Mouse (Mus musculus) intestine, embryonic 16.5 days (tissue): ENCODE data around the gene Creg1. TPM values are rescaled to one million over a fixed set of nuclear protein-coding genes. Genes with fewer than 3 reads are reported as not detected.

ENCODE experiments used
- ATAC-seq: fragments of 200-750 bp; cut with Nextera tagmentation; 2 replicates; pipeline ENCODE4 v1.8.0; 2017; ENCODE audit warnings: moderate TSS enrichment, moderate library complexity
- H3K27ac ChIP-seq: fragments of 300-500 bp; sonication (generic); 2 replicates; pipeline ENCODE4 v1.5.1; 2014; ENCODE audit warnings: mild to moderate bottlenecking, low read length
- H3K27me3 ChIP-seq: fragments of 300-500 bp; sonication (generic); replicated peaks from 2 replicates; pipeline ENCODE4 v1.6.1; 2014; ENCODE audit warnings: low read length, control low read depth, mixed read lengths; ENCODE audit not compliant: control insufficient read depth, insufficient read depth
- H3K36me3 ChIP-seq: fragments of 300-500 bp; sonication (generic); 2 replicates; pipeline ENCODE4 v1.6.1; 2014; ENCODE audit warnings: low read length, control low read depth; ENCODE audit not compliant: control insufficient read depth, insufficient read depth
- H3K4me1 ChIP-seq: fragments of 300-500 bp; sonication (generic); 2 replicates; pipeline ENCODE4 v1.6.1; 2014; ENCODE audit warnings: low read length, control low read depth, mixed read lengths; ENCODE audit not compliant: control insufficient read depth, insufficient read depth
- H3K4me2 ChIP-seq: fragments of 300-500 bp; sonication (generic); 2 replicates; pipeline ENCODE4 v1.6.1; 2014; ENCODE audit warnings: low read depth, low read length, control low read depth
- H3K4me3 ChIP-seq: fragments of 300-500 bp; sonication (generic); 2 replicates; pipeline ENCODE4 v1.5.1; 2014; ENCODE audit warnings: mild to moderate bottlenecking, low read length
- H3K9ac ChIP-seq: fragments of 300-500 bp; sonication (generic); 2 replicates; pipeline ENCODE4 v1.6.1; 2014; ENCODE audit warnings: low read depth, low read length
- H3K9me3 ChIP-seq: fragments of 300-500 bp; sonication (generic); 2 replicates; pipeline ENCODE4 v1.6.1; 2016; ENCODE audit warnings: low read length, control low read depth; ENCODE audit not compliant: control insufficient read depth
- WGBS: fragments of 180-500 bp; shearing (Covaris S2); extraction: QIAGEN DNeasy Blood & Tissue Kit; methylation state at CpG from one replicate; pipeline ENCODE4 v1.1.7; 2014; 5-methylcytosine and 5-hydroxymethylcytosine counted together
- polyA plus RNA-seq: library from polyadenylated mRNA; unstranded; fragments of >200 nt; fragmentation: Nextera tagmentation; extraction: Ambion mirVana; gene quantifications from 2 replicates; pipeline ENCODE4 v1.2.1, GENCODE M21; 2015

Creg1 gene
- polyA plus RNA-seq, 1 experiment from 2014 or later, result 122 TPM

DNA sequence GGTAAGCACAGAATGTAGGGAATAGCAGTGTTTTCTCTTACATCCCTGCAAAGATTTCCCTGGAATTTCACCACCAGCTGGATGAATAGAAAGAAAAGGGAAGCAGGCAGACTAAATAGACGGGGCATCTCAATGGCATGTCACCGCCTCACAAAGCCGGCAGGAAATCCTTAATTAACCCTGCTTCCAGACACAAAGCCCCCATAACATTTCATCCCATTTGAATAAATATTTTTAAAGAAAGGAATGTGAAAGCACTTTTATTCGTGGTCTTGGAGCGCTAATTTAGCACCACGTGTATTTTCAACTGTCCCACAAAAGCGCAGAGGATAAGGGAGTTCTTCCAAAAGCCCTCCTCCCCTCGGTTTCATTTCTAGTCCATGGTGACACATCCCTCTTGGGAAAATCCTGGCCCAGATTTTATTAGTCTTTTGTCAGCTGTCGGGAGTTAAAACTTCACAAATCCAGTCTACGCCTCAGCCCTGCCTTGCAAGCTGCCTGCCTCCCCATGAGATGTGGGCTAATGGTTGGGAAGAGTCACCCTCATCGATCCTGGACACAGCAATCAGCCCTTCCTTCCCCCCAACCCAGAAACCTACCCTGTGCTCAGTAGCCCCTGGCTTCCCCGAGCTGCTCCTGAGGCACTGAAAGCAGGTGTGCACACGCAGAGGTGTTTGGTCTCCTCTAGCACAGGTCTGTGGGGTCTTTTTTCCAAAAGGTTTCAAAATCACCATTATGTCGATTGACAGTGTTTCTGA lies 51.2 kb downstream of the Creg1 start:
- Histone ChIP-seq H3K27me3 (no peaks in the 10 kb centered on the region; the same call in 1 of the 2 replicates), H3K4me3 (no peak overlapping the region), H3K36me3 (no peaks in the 10 kb centered on the region), H3K9me3 (no peaks in the 10 kb centered on the region), H3K9ac (0 out of 2 replicates have a peak overlapping the region, but pooled peaks have one; percentile 3), H3K27ac (no peak overlapping the region), H3K4me1 (peaks cover 3% of the 10 kb centered on the region; the same call in 1 of the 2 replicates), H3K4me2 (peak overlapping the region; percentile 21; the same call in 1 of the 2 replicates)
- WGBS, result 41% methylated on average over 14 of the region's 14 CpGs
- no peak for ATAC-seq

GRCm38 (mm10) chr1:165816391-165816790 lies 52.8 kb downstream of the Creg1 start:
- Histone ChIP-seq H3K4me2 (no peak overlapping the region), H3K4me3 (no peak overlapping the region), H3K4me1 (peaks cover 3% of the 10 kb centered on the region; the same call in 1 of the 2 replicates), H3K9me3 (no peaks in the 10 kb centered on the region), H3K36me3 (no peaks in the 10 kb centered on the region), H3K27ac (no peak overlapping the region), H3K9ac (no peak overlapping the region), H3K27me3 (no peaks in the 10 kb centered on the region; the same call in 1 of the 2 replicates)
- WGBS, result 76% methylated on average over 9 of the region's 9 CpGs
- no peak for ATAC-seq

- no peak; the same call in 1 of the 2 replicates for ATAC-seq
- H3K9ac ChIP-seq, result no peak overlapping the region
- no peaks in the 10 kb centered on the region for H3K9me3 ChIP-seq
- H3K4me3 ChIP-seq, result no peak overlapping the region
- no peaks in the 10 kb centered on the region for H3K36me3 ChIP-seq
- H3K27me3 ChIP-seq, result no peaks in the 10 kb centered on the region; the same call in 1 of the 2 replicates
- no peak overlapping the region for H3K4me2 ChIP-seq
- 32% methylated on average over 9 of the region's 9 CpGs for WGBS
- H3K4me1 ChIP-seq, result peaks cover 3% of the 10 kb centered on the region; the same call in 1 of the 2 replicates
- H3K27ac ChIP-seq, result no peak overlapping the region
Measured at GRCm38 (mm10) chr1:165817264-165817663, 53.7 kb downstream of the Creg1 start.

GRCm38 (mm10) chr1:165818145-165818860 lies 54.8 kb downstream of the Creg1 start:
- Histone ChIP-seq H3K36me3 (no peaks in the 10 kb centered on the region), H3K27ac (no peak overlapping the region), H3K9ac (no peak overlapping the region), H3K4me1 (peaks cover 3% of the 10 kb centered on the region; the same call in 1 of the 2 replicates), H3K9me3 (no peaks in the 10 kb centered on the region), H3K4me3 (no peak overlapping the region), H3K27me3 (no peaks in the 10 kb centered on the region; the same call in 1 of the 2 replicates), H3K4me2 (no peak overlapping the region)
- 47% methylated on average over 8 of the region's 8 CpGs for WGBS
- peak; percentile 83 for ATAC-seq

DNA sequence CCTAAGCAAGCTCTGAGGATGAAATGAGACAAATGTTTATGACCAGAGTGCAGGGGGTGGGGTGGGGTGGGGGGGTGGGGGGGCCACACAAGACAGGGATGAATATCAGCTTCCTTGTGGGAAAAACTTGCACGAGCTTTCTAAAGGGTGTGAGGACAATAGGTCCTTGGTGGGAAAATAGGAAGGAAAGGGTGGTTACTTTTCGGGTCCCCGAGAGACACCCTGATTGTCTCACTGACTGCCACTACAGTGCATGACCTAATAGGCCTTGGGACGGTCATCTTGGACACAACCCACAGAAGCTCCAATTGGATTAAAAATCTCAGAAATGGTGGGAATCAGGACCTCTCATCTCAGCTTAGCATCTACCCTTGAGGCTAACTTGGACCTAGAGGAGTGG lies 55.6 kb downstream of the Creg1 start:
- Histone ChIP-seq H3K9ac (no peak overlapping the region), H3K4me2 (no peak overlapping the region), H3K4me3 (no peak overlapping the region), H3K27me3 (no peaks in the 10 kb centered on the region; the same call in 1 of the 2 replicates), H3K4me1 (peaks cover 3% of the 10 kb centered on the region; the same call in 1 of the 2 replicates), H3K36me3 (no peaks in the 10 kb centered on the region), H3K27ac (no peak overlapping the region), H3K9me3 (no peaks in the 10 kb centered on the region)
- ATAC-seq, result no peak
- WGBS, result 83% methylated on average over 4 of the region's 4 CpGs

DNA sequence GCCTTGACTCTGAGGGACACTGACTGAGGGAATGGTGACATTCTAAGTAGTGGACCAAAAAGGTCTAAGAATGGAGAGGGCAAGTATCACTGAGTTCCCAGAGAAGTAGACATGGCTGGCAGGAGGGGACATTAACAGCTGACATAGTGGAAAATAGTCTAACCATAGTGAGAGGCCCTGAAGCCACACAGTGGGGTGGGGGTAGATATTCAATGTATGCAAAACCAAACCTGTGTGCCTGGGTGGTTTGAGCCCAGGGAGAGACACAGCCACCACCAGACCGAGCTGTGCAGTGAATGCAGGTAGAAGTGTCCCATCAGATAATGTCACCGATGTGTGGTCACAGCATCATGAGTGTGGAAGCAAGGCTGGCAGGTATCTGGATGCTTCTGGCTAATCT lies 58.5 kb downstream of the Creg1 start:
- ATAC-seq, result no peak
- H3K36me3 ChIP-seq, result no peaks in the 10 kb centered on the region
- 83% methylated on average over 2 of the region's 2 CpGs for WGBS
- H3K9ac ChIP-seq, result no peak overlapping the region
- no peak overlapping the region for H3K4me3 ChIP-seq
- no peaks in the 10 kb centered on the region; the same call in 1 of the 2 replicates for H3K27me3 ChIP-seq
- H3K27ac ChIP-seq, result no peak overlapping the region
- no peaks in the 10 kb centered on the region for H3K9me3 ChIP-seq
- H3K4me2 ChIP-seq, result no peak overlapping the region
- peaks cover 3% of the 10 kb centered on the region; the same call in 1 of the 2 replicates for H3K4me1 ChIP-seq

Other genes with a start within 250 kb of the Creg1 start
- 103 and 110 TPM in 2 replicates for gene Mpzl1, start 129.2 kb upstream of the Creg1 start, polyA plus RNA-seq
- 28.7 and 32.4 TPM in 2 replicates for gene Rcsd1, start 54.0 kb upstream of the Creg1 start, polyA plus RNA-seq
- 0.21 and 0.51 TPM in 2 replicates for gene Cd247, start 24.9 kb downstream of the Creg1 start, polyA plus RNA-seq
- gene Pou2f1, start 238.9 kb downstream of the Creg1 start, polyA plus RNA-seq, result 8.3 and 8.4 TPM in 2 replicates